Mouse (Mus musculus): ENCODE data around the gene Kcnq4. TPM values are rescaled to one million over a fixed set of nuclear protein-coding genes. Genes with fewer than 3 reads are reported as not detected.
A peak's percentile ranks its signal among the peaks of the same experiment; 100 is the strongest.

Gene Kcnq4
- polyA plus RNA-seq, 1 experiment from 2014 or later = 6.2 TPM

- H3K9ac ChIP-seq (replicated peaks) = no peak overlapping the region
- WGBS = 27% methylated on average over 5 of the region's 5 CpGs
- H3K27me3 ChIP-seq = 0 out of 2 replicates have a peak, but pooled peaks cover 2% of the 10 kb centered on the region
- peaks cover 10% of the 10 kb centered on the region for H3K4me1 ChIP-seq (replicated peaks)
- no peaks in the 10 kb centered on the region for H3K36me3 ChIP-seq
- ATAC-seq (ENCODE audit: insufficient number of reproducible peaks, insufficient read depth, low FRiP score, low TSS enrichment, low read depth) = no peak
- no peak overlapping the region for H3K4me2 ChIP-seq
- no peak overlapping the region for H3K27ac ChIP-seq
- H3K9me3 ChIP-seq = no peaks in the 10 kb centered on the region
- no peak overlapping the region for H3K4me3 ChIP-seq (replicated peaks)
Measured at GRCm38 (mm10) chr4:120725516-120726090, 22.8 kb downstream of the Kcnq4 start.

- WGBS = 56% methylated on average over 2 of the region's 2 CpGs
- H3K36me3 ChIP-seq = no peaks in the 10 kb centered on the region
Measured at GRCm38 (mm10) chr4:120721574-120721973, 26.8 kb downstream of the Kcnq4 start.

GRCm38 (mm10) chr4:120719152-120719551, 29.3 kb downstream of the Kcnq4 start:
- Histone ChIP-seq H3K9me3 (no peaks in the 10 kb centered on the region), H3K27ac (no peak overlapping the region), H3K9ac (replicated peaks) (no peak overlapping the region), H3K4me3 (replicated peaks) (no peak overlapping the region), H3K4me1 (replicated peaks) (peaks cover 20% of the 10 kb centered on the region), H3K27me3 (peaks cover 21% of the 10 kb centered on the region), H3K36me3 (no peaks in the 10 kb centered on the region), H3K4me2 (no peak overlapping the region)
- no peak for ATAC-seq (ENCODE audit: insufficient number of reproducible peaks, insufficient read depth, low FRiP score, low TSS enrichment, low read depth)
- WGBS = 18% methylated on average over 5 of the region's 5 CpGs

More at GRCm38 (mm10) chr4:120721574-120721973, 26.8 kb downstream of the Kcnq4 start:
- Histone ChIP-seq H3K4me1 (replicated peaks) (peaks cover 9% of the 10 kb centered on the region; the same call in 1 of the 2 replicates), H3K9ac (replicated peaks) (no peak overlapping the region), H3K9me3 (no peaks in the 10 kb centered on the region), H3K27ac (no peak overlapping the region), H3K4me3 (replicated peaks) (no peak overlapping the region), H3K4me2 (no peak overlapping the region), H3K27me3 (peaks cover 13% of the 10 kb centered on the region)
- ATAC-seq (ENCODE audit: insufficient number of reproducible peaks, insufficient read depth, low FRiP score, low TSS enrichment, low read depth) = no peak

GRCm38 (mm10) chr4:120717591-120717990, 30.8 kb downstream of the Kcnq4 start:
- H3K9me3 ChIP-seq = no peaks in the 10 kb centered on the region
- WGBS = 70% methylated on average over 8 of the region's 8 CpGs
- no peak overlapping the region for H3K27ac ChIP-seq
- H3K27me3 ChIP-seq = peaks cover 21% of the 10 kb centered on the region
- H3K4me1 ChIP-seq (replicated peaks) = peaks cover 20% of the 10 kb centered on the region
- no peak overlapping the region for H3K4me3 ChIP-seq (replicated peaks)
- no peak overlapping the region for H3K9ac ChIP-seq (replicated peaks)
- H3K36me3 ChIP-seq = no peaks in the 10 kb centered on the region
- ATAC-seq (ENCODE audit: insufficient number of reproducible peaks, insufficient read depth, low FRiP score, low TSS enrichment, low read depth) = no peak
- H3K4me2 ChIP-seq = no peak overlapping the region

- H3K27ac ChIP-seq = no peak overlapping the region
- H3K9ac ChIP-seq (replicated peaks) = no peak overlapping the region; the same call in 1 of the 2 replicates
- peaks cover 23% of the 10 kb centered on the region for H3K4me1 ChIP-seq (replicated peaks)
- H3K4me2 ChIP-seq = peak overlapping the region; percentile 72
- 20% methylated on average over 12 of the region's 12 CpGs for WGBS
- no peaks in the 10 kb centered on the region for H3K36me3 ChIP-seq
- peaks cover 21% of the 10 kb centered on the region for H3K27me3 ChIP-seq
- H3K9me3 ChIP-seq = no peaks in the 10 kb centered on the region
- peak overlapping the region; percentile 41 for H3K4me3 ChIP-seq (replicated peaks)
- no peak for ATAC-seq (ENCODE audit: insufficient number of reproducible peaks, insufficient read depth, low FRiP score, low TSS enrichment, low read depth)
Measured at GRCm38 (mm10) chr4:120716765-120717164, 31.6 kb downstream of the Kcnq4 start.

- under 1% methylated on average over 12 of the region's 12 CpGs for WGBS
- peak overlapping the region; percentile 41 for H3K4me3 ChIP-seq (replicated peaks)
- peaks cover 22% of the 10 kb centered on the region for H3K27me3 ChIP-seq
- H3K9me3 ChIP-seq = no peaks in the 10 kb centered on the region
- no peaks in the 10 kb centered on the region for H3K36me3 ChIP-seq
- H3K27ac ChIP-seq = no peak overlapping the region
- H3K4me1 ChIP-seq (replicated peaks) = peaks cover 23% of the 10 kb centered on the region
- peak; percentile 90 for ATAC-seq (ENCODE audit: insufficient number of reproducible peaks, insufficient read depth, low FRiP score, low TSS enrichment, low read depth)
- peak overlapping the region; percentile 72 for H3K4me2 ChIP-seq
- peak overlapping the region; percentile 48 for H3K9ac ChIP-seq (replicated peaks)
Measured at GRCm38 (mm10) chr4:120716141-120716571, 32.3 kb downstream of the Kcnq4 start.

GRCm38 (mm10) chr4:120713856-120714497, 34.4 kb downstream of the Kcnq4 start:
- Histone ChIP-seq H3K9me3 (no peaks in the 10 kb centered on the region), H3K27me3 (peaks cover 31% of the 10 kb centered on the region)
- no peak for ATAC-seq (ENCODE audit: insufficient number of reproducible peaks, insufficient read depth, low FRiP score, low TSS enrichment, low read depth)

GRCm38 (mm10) chr4:120713021-120713420, 35.4 kb downstream of the Kcnq4 start:
- Histone ChIP-seq H3K4me3 (replicated peaks) (no peak overlapping the region), H3K4me1 (replicated peaks) (peaks cover 21% of the 10 kb centered on the region), H3K9me3 (no peaks in the 10 kb centered on the region), H3K27ac (no peak overlapping the region), H3K4me2 (no peak overlapping the region), H3K27me3 (peaks cover 30% of the 10 kb centered on the region), H3K36me3 (0 out of 2 replicates have a peak, but pooled peaks cover 3% of the 10 kb centered on the region), H3K9ac (replicated peaks) (no peak overlapping the region)
- WGBS = 90% methylated on average over 6 of the region's 6 CpGs
- ATAC-seq (ENCODE audit: insufficient number of reproducible peaks, insufficient read depth, low FRiP score, low TSS enrichment, low read depth) = no peak

More at GRCm38 (mm10) chr4:120713856-120714497, 34.4 kb downstream of the Kcnq4 start:
- H3K4me1 ChIP-seq (replicated peaks) = peaks cover 18% of the 10 kb centered on the region
- 88% methylated on average over 6 of the region's 6 CpGs for WGBS
- no peak overlapping the region for H3K9ac ChIP-seq (replicated peaks)
- H3K36me3 ChIP-seq = no peaks in the 10 kb centered on the region
- H3K27ac ChIP-seq = no peak overlapping the region
- no peak overlapping the region for H3K4me2 ChIP-seq
- H3K4me3 ChIP-seq (replicated peaks) = no peak overlapping the region

GRCm38 (mm10) chr4:120712236-120712635, 36.2 kb downstream of the Kcnq4 start:
- Histone ChIP-seq H3K27me3 (peaks cover 23% of the 10 kb centered on the region), H3K9me3 (no peaks in the 10 kb centered on the region), H3K4me1 (replicated peaks) (peaks cover 22% of the 10 kb centered on the region), H3K27ac (no peak overlapping the region), H3K9ac (replicated peaks) (no peak overlapping the region), H3K4me2 (no peak overlapping the region), H3K36me3 (0 out of 2 replicates have a peak, but pooled peaks cover 3% of the 10 kb centered on the region), H3K4me3 (replicated peaks) (no peak overlapping the region)
- 71% methylated on average over 12 of the region's 12 CpGs for WGBS
- ATAC-seq (ENCODE audit: insufficient number of reproducible peaks, insufficient read depth, low FRiP score, low TSS enrichment, low read depth) = no peak

GRCm38 (mm10) chr4:120702511-120702910, 45.9 kb downstream of the Kcnq4 start:
- Histone ChIP-seq H3K4me1 (replicated peaks) (peaks cover 5% of the 10 kb centered on the region; the same call in 1 of the 2 replicates), H3K9me3 (no peaks in the 10 kb centered on the region), H3K27me3 (peaks cover 34% of the 10 kb centered on the region), H3K36me3 (peaks cover 6% of the 10 kb centered on the region; the same call in 1 of the 2 replicates), H3K27ac (no peak overlapping the region), H3K4me3 (replicated peaks) (no peak overlapping the region), H3K9ac (replicated peaks) (no peak overlapping the region), H3K4me2 (no peak overlapping the region)
- 84% methylated on average over 2 of the region's 2 CpGs for WGBS
- ATAC-seq (ENCODE audit: insufficient number of reproducible peaks, insufficient read depth, low FRiP score, low TSS enrichment, low read depth) = no peak

GRCm38 (mm10) chr4:120702056-120702455, 46.4 kb downstream of the Kcnq4 start:
- Histone ChIP-seq H3K9me3 (no peaks in the 10 kb centered on the region), H3K4me1 (replicated peaks) (peaks cover 5% of the 10 kb centered on the region; the same call in 1 of the 2 replicates), H3K4me3 (replicated peaks) (no peak overlapping the region), H3K36me3 (peaks cover 9% of the 10 kb centered on the region; the same call in 1 of the 2 replicates), H3K4me2 (no peak overlapping the region), H3K9ac (replicated peaks) (no peak overlapping the region), H3K27ac (no peak overlapping the region), H3K27me3 (peaks cover 38% of the 10 kb centered on the region)
- 85% methylated on average over 8 of the region's 8 CpGs for WGBS
- ATAC-seq (ENCODE audit: insufficient number of reproducible peaks, insufficient read depth, low FRiP score, low TSS enrichment, low read depth) = no peak

All from limb, embryonic 12.5 days (tissue).